Mouse (Mus musculus) liver, embryonic 14.5 days (tissue): ENCODE results near the gene Frmd5.

Source experiments
- CTCF ChIP-seq: IDR thresholded peaks from 2 replicates; pipeline ENCODE4 v1.5.1; 2016; ENCODE audit warnings: antibody characterized with exemption, low read depth, control low read depth
- EP300 ChIP-seq: IDR thresholded peaks from 2 replicates; pipeline ENCODE4 v1.6.1; 2016; ENCODE audit warnings: antibody characterized with exemption, low read depth

DNA sequence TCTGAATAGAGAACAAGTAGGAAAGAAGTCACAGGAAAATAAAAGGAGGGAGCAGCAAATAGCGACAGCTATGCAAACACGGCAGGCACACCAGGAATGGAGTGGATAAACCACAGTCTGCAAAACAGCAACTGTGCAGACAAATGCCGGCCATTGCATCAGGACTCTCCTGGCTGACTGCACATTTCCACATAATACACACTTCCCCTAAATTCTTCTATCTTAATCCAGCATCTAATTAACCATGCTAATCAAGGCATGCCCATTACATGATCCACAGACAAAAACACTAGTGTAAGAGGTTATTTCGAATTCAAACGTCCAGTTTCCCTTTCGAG lies 129.3 kb downstream of the Frmd5 start:
- TF ChIP-seq CTCF = no peak
- no peak for TF ChIP-seq EP300
